Mouse (Mus musculus): ENCODE measurements at regions not wholly inside any gene's neighbourhood (a gene's known extent, or its start where the extent isn't known, plus 50 kb on each side); places are given as distances from the start of the nearest gene placed in this dataset.

DNA sequence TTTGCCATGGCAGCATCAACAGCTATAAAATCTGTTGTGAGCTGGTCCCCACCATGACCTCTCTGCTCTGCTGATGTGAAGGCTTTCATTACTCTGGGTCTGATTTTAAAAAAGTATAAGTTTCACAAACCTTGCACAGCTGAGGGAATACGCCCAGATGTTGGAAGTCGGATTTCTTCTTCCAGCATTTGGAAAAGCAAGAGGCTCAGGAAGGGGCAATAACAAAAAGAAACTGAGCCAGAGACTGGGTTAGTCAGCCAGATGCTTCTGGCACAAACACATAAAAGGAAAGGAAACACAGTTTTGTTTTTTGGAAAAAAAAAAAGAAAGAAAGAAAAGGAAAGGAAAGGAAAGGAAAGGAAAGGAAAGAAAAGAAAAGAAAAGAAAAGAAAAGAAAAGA, 270.0 kb upstream of the Klf6 start:
- WGBS: 70% methylated on average over 2 of the region's 2 CpGs
- TF ChIP-seq CTCF (IDR thresholded peaks at IDR 0.05; ENCODE audit: low read depth): no peak
- no peak overlapping the region for H3K27ac ChIP-seq
- H3K27me3 ChIP-seq (ENCODE audit: insufficient read depth, low read length): no peaks in the 10 kb centered on the region
- no peaks in the 10 kb centered on the region for H3K4me1 ChIP-seq (ENCODE audit: insufficient read depth, low read length)
- no peak overlapping the region for H3K4me3 ChIP-seq (ENCODE audit: low read length)
- H3K4me2 ChIP-seq (ENCODE audit: low read depth, low read length): no peak overlapping the region
- no peak for ATAC-seq
- no peak overlapping the region for H3K9ac ChIP-seq (replicated peaks; ENCODE audit: low read length)
- H3K36me3 ChIP-seq (ENCODE audit: insufficient read depth, low read length): no peaks in the 10 kb centered on the region
- DNase-seq (ENCODE audit: low spot score): no peak
- no peaks in the 10 kb centered on the region for H3K9me3 ChIP-seq (ENCODE audit: low read length)

DNA sequence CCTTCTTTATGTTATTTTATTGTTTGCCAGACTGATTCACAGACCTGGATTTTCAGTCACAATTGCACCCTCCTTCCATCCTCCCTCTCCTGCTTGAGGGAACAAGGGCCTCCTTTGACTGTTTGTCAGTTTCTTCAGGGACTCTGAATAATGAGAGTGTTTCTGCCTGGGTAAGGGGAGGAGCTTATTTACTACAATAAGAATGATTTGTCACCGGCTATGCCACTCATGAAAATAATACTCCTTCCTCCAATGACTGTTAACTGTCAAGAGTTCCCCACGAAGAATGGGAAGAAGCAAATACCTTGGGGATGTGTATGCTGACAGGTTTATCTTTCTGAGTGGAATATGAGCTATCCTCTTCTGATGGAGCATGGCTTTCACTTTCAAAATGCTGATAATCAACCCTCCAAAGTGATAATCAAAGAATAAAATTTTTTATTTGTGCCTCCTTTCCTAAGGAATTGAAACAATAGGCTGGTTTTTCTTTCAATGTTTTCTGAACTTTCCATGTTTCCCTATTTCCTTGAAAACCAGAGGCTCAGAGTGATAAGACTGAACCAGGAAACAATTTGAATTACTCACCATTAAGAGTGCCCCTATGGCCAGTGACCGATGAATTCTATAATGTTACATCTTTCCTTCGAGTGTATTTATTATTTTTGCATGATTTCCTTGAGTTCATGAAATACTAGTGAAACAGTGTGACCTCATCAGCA, 269.3 kb upstream of the Klf6 start:
- Histone ChIP-seq H3K4me2 (ENCODE audit: low read depth, low read length) (no peak overlapping the region), H3K27me3 (ENCODE audit: insufficient read depth, low read length) (no peaks in the 10 kb centered on the region), H3K9ac (replicated peaks; ENCODE audit: low read length) (no peak overlapping the region), H3K4me3 (ENCODE audit: low read length) (no peak overlapping the region), H3K9me3 (ENCODE audit: low read length) (no peaks in the 10 kb centered on the region), H3K4me1 (ENCODE audit: insufficient read depth, low read length) (no peaks in the 10 kb centered on the region), H3K36me3 (ENCODE audit: insufficient read depth, low read length) (no peaks in the 10 kb centered on the region), H3K27ac (no peak overlapping the region)
- no peak for DNase-seq (ENCODE audit: low spot score)
- TF ChIP-seq CTCF (IDR thresholded peaks at IDR 0.05; ENCODE audit: low read depth): no peak
- 52% methylated on average over 4 of the region's 4 CpGs for WGBS
- ATAC-seq: no peak

DNA sequence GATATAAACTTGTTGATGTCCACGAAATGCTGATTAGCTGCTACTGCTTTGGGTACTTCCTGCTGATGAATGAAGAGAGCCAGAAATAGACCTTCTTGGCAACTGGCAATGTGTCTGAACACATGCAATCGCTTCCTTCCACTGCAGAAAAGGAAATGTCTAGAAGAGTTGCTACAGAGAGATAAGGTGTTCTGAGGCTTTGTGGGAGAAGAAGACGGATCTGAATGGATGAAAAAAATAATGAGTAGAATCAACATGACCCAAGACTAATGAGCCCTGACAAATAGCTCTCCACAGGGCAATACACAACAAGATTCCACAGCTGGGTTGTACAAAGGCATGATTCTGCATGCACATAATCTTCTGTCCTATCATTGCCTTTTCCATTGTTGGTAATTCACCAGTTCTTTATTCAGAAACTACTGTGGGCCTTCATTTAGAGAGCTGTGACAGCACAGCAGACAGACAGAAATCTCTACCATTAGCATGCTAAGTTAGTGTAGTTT, 268.7 kb upstream of the Klf6 start:
- ATAC-seq: no peak

DNA sequence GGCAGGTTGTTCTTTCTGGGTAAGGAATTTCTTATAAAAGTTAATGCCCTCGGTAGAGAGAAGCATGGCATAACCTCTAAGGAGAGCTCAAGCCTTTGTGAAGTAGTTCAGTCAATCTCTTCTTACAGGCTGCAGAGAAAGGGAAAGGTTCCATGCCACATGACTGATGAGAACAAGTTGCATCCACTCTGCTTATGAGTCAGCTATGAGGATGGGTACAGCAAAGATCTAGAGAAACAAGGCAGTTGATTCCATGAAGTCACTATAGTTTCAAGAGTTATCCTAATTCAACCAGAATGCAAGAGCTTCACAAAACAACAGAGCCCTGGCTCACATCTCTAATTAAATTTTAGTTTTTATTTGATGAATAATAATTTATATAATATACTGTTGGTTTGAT, 259.6 kb upstream of the Klf6 start:
- Histone ChIP-seq H3K36me3 (ENCODE audit: insufficient read depth, low read length) (no peaks in the 10 kb centered on the region), H3K9ac (replicated peaks; ENCODE audit: low read length) (no peak overlapping the region), H3K4me2 (ENCODE audit: low read depth, low read length) (no peak overlapping the region), H3K4me1 (ENCODE audit: insufficient read depth, low read length) (no peaks in the 10 kb centered on the region), H3K4me3 (ENCODE audit: low read length) (no peak overlapping the region), H3K27ac (no peak overlapping the region), H3K27me3 (ENCODE audit: insufficient read depth, low read length) (no peaks in the 10 kb centered on the region), H3K9me3 (ENCODE audit: low read length) (no peaks in the 10 kb centered on the region)
- DNase-seq (ENCODE audit: low spot score): no peak
- 82% methylated on average over 1 of the region's 1 CpGs for WGBS
- no peak for ATAC-seq
- TF ChIP-seq CTCF (IDR thresholded peaks at IDR 0.05; ENCODE audit: low read depth): no peak

More for the DNA sequence above, 268.7 kb upstream of the Klf6 start:
- Histone ChIP-seq H3K4me3 (ENCODE audit: low read length) (no peak overlapping the region), H3K27me3 (ENCODE audit: insufficient read depth, low read length) (no peaks in the 10 kb centered on the region), H3K36me3 (ENCODE audit: insufficient read depth, low read length) (no peaks in the 10 kb centered on the region), H3K4me2 (ENCODE audit: low read depth, low read length) (no peak overlapping the region), H3K9ac (replicated peaks; ENCODE audit: low read length) (no peak overlapping the region), H3K4me1 (ENCODE audit: insufficient read depth, low read length) (no peaks in the 10 kb centered on the region), H3K27ac (no peak overlapping the region), H3K9me3 (ENCODE audit: low read length) (no peaks in the 10 kb centered on the region)
- no peak for DNase-seq (ENCODE audit: low spot score)
- no peak for TF ChIP-seq CTCF (IDR thresholded peaks at IDR 0.05; ENCODE audit: low read depth)
- WGBS: 31% methylated on average over 3 of the region's 3 CpGs

DNA sequence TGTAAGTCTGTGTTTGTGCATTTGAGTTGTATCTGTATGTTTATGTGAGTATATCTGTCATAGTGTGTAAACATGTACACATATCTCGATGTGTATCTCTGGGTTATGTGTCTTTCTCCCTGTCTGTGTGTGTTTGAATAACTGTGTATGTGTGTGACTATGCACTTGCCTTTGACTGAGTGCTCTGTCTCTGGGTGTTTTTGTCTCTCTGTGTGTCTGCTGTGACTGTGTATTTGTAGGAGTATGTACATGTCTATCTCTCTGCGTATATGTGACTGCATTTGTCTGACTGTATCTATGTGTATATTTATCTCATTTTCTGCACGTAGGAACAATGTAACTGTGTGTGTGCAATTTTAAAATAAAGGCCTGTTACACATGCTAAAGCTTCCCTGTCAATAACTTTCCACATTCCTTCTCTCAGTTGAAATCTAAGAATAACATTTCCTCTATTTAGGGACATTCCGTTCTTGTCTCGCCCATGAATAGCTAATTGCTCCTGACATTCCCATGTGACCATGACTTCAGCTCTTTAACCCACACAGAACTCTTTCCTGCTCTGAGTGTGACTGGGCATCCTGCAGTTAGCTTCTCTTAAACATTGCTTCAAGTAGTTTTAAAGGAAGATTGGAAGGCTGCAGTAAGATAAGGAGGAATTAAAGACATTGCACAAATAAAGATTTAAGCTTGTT, 257.2 kb upstream of the Klf6 start:
- ATAC-seq (no peak), DNase-seq (ENCODE audit: low spot score) (no peak)
- 60% methylated on average over 5 of the region's 5 CpGs for WGBS
- Histone ChIP-seq H3K9ac (replicated peaks; ENCODE audit: low read length) (no peak overlapping the region), H3K4me3 (ENCODE audit: low read length) (no peak overlapping the region), H3K4me1 (ENCODE audit: insufficient read depth, low read length) (no peaks in the 10 kb centered on the region), H3K27me3 (ENCODE audit: insufficient read depth, low read length) (no peaks in the 10 kb centered on the region), H3K4me2 (ENCODE audit: low read depth, low read length) (no peak overlapping the region), H3K27ac (peak overlapping the region; percentile 27; the same call in 1 of the 2 replicates), H3K9me3 (ENCODE audit: low read length) (no peaks in the 10 kb centered on the region), H3K36me3 (ENCODE audit: insufficient read depth, low read length) (no peaks in the 10 kb centered on the region)
- no peak for TF ChIP-seq CTCF (IDR thresholded peaks at IDR 0.05; ENCODE audit: low read depth)

DNA sequence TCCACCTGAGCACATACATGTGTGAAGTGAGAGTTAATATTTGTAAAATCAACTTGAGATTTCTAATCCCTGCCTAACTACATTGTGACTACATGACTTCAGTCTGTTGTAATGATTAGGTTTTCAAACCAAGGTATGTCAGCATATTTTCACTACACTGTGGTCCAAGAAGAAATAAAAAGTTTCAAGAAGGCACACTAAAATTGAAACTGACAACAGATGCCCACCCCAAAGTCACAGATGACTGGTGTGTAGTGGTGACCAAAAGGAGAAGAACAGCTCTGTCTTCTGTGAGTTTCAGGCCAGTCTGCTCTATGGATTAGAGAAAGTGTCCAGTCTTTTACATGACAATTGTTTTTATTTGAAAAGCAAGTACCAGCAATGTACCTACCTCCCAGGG, 255.9 kb upstream of the Klf6 start:
- Histone ChIP-seq H3K36me3 (ENCODE audit: insufficient read depth, low read length) (no peaks in the 10 kb centered on the region), H3K27me3 (ENCODE audit: insufficient read depth, low read length) (no peaks in the 10 kb centered on the region), H3K4me2 (ENCODE audit: low read depth, low read length) (no peak overlapping the region)

DNA sequence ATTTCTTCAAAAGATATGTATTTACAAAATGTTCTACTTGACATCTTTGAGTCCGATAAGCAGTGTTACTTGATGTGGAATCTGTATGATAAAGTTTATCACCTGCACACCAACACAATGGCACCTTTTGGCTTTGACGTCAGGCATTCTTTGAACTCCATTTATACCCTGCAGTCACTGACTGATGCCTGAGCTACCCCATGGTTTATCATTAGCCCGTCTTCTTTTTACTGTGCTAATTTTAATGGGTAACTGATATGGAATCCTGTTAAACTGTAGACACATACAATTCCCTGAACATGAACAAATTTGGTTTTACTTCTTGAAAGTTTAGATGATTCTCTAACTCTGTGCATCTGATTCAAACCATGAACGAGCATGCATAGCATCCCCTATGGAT, 253.8 kb upstream of the Klf6 start:
- Histone ChIP-seq H3K27ac (no peak overlapping the region), H3K36me3 (ENCODE audit: insufficient read depth, low read length) (no peaks in the 10 kb centered on the region), H3K9ac (replicated peaks; ENCODE audit: low read length) (no peak overlapping the region), H3K4me1 (ENCODE audit: insufficient read depth, low read length) (no peaks in the 10 kb centered on the region), H3K9me3 (ENCODE audit: low read length) (no peaks in the 10 kb centered on the region), H3K4me2 (ENCODE audit: low read depth, low read length) (no peak overlapping the region), H3K4me3 (ENCODE audit: low read length) (no peak overlapping the region), H3K27me3 (ENCODE audit: insufficient read depth, low read length) (no peaks in the 10 kb centered on the region)
- ATAC-seq (no peak), DNase-seq (ENCODE audit: low spot score) (no peak)
- 80% methylated on average over 4 of the region's 4 CpGs for WGBS
- TF ChIP-seq CTCF (IDR thresholded peaks at IDR 0.05; ENCODE audit: low read depth): no peak

More for the DNA sequence above, 255.9 kb upstream of the Klf6 start:
- DNase-seq (ENCODE audit: low spot score) (no peak), ATAC-seq (no peak)
- Histone ChIP-seq H3K9ac (replicated peaks; ENCODE audit: low read length) (no peak overlapping the region), H3K4me3 (ENCODE audit: low read length) (no peak overlapping the region), H3K4me1 (ENCODE audit: insufficient read depth, low read length) (no peaks in the 10 kb centered on the region), H3K27ac (no peak overlapping the region), H3K9me3 (ENCODE audit: low read length) (no peaks in the 10 kb centered on the region)
- TF ChIP-seq CTCF (IDR thresholded peaks at IDR 0.05; ENCODE audit: low read depth): no peak

Data from hindbrain, postnatal 0 days (tissue).